Mouse (Mus musculus): ENCODE data around the gene Ccdc22. TPM values are rescaled to one million over a fixed set of nuclear protein-coding genes. Genes with fewer than 3 reads are reported as not detected.

The Ccdc22 gene
- polyA plus RNA-seq (2015; fragmentation: Illumina TruSeq; extraction: RNeasy Lipid Tissue Mini Kit (QIAGEN cat#74804); ENCODE audit: low read depth, low replicate concordance), result 26.3 TPM

GRCm38 (mm10) chrX:7604879-7605574 is at the start of gene Ccdc22:
Gene Ccdc22 (minus strand): TSS chrX:7605517.

GRCm38 (mm10) chrX:7638401-7639091 is 33.2 kb upstream of the Ccdc22 start, which contains the start of gene Syp:
Gene Syp (plus strand): TSS chrX:7638471.

GRCm38 (mm10) chrX:7606783-7607182 is 1.5 kb upstream of the Ccdc22 start, which contains the start of gene Cacna1f:
Gene Cacna1f (plus strand): TSS chrX:7607083.

GRCm38 (mm10) chrX:7574087-7574884 is 31.0 kb downstream of the Ccdc22 start, which contains the start of gene Ppp1r3f:
Gene Ppp1r3f (minus strand): TSS chrX:7574283.

GRCm38 (mm10) chrX:7573176-7574086 is 31.9 kb downstream of the Ccdc22 start, which contains the start of gene Foxp3:
Gene Foxp3 (plus strand): TSS chrX:7573644.

Other genes starting within 250 kb of the Ccdc22 start
- gene Usp27x, start 229.7 kb downstream of the Ccdc22 start, polyA plus RNA-seq (2015; fragmentation: Illumina TruSeq; extraction: RNeasy Lipid Tissue Mini Kit (QIAGEN cat#74804); ENCODE audit: low read depth, low replicate concordance), result 8.7 TPM
- not detected for gene Foxp3, start 31.9 kb downstream of the Ccdc22 start, polyA plus RNA-seq (2015; fragmentation: Illumina TruSeq; extraction: RNeasy Lipid Tissue Mini Kit (QIAGEN cat#74804); ENCODE audit: low read depth, low replicate concordance)
- 17.3 TPM for gene Ppp1r3f, start 31.2 kb downstream of the Ccdc22 start, polyA plus RNA-seq (2015; fragmentation: Illumina TruSeq; extraction: RNeasy Lipid Tissue Mini Kit (QIAGEN cat#74804); ENCODE audit: low read depth, low replicate concordance)
- 0.07 TPM for gene Cacna1f, start 1.6 kb upstream of the Ccdc22 start, polyA plus RNA-seq (2015; fragmentation: Illumina TruSeq; extraction: RNeasy Lipid Tissue Mini Kit (QIAGEN cat#74804); ENCODE audit: low read depth, low replicate concordance)
- gene Syp, start 33.0 kb upstream of the Ccdc22 start, polyA plus RNA-seq (2015; fragmentation: Illumina TruSeq; extraction: RNeasy Lipid Tissue Mini Kit (QIAGEN cat#74804); ENCODE audit: low read depth, low replicate concordance), result 1,230 TPM
- 2.5 TPM for gene Prickle3, start 51.7 kb upstream of the Ccdc22 start, polyA plus RNA-seq (2015; fragmentation: Illumina TruSeq; extraction: RNeasy Lipid Tissue Mini Kit (QIAGEN cat#74804); ENCODE audit: low read depth, low replicate concordance)
- gene Plp2, start 65.9 kb upstream of the Ccdc22 start, polyA plus RNA-seq (2015; fragmentation: Illumina TruSeq; extraction: RNeasy Lipid Tissue Mini Kit (QIAGEN cat#74804); ENCODE audit: low read depth, low replicate concordance), result 11.6 TPM
- gene Magix, start 75.7 kb upstream of the Ccdc22 start, polyA plus RNA-seq (2015; fragmentation: Illumina TruSeq; extraction: RNeasy Lipid Tissue Mini Kit (QIAGEN cat#74804); ENCODE audit: low read depth, low replicate concordance), result 0.33 TPM
- gene Gpkow, start 91.6 kb upstream of the Ccdc22 start, polyA plus RNA-seq (2015; fragmentation: Illumina TruSeq; extraction: RNeasy Lipid Tissue Mini Kit (QIAGEN cat#74804); ENCODE audit: low read depth, low replicate concordance), result 41.6 TPM
- gene Wdr45, start 108.8 kb upstream of the Ccdc22 start, polyA plus RNA-seq (2015; fragmentation: Illumina TruSeq; extraction: RNeasy Lipid Tissue Mini Kit (QIAGEN cat#74804); ENCODE audit: low read depth, low replicate concordance), result 61.8 TPM
- gene Gm45208, start 116.7 kb upstream of the Ccdc22 start, polyA plus RNA-seq (2015; fragmentation: Illumina TruSeq; extraction: RNeasy Lipid Tissue Mini Kit (QIAGEN cat#74804); ENCODE audit: low read depth, low replicate concordance), result not detected
- 124 TPM for gene Praf2, start 122.9 kb upstream of the Ccdc22 start, polyA plus RNA-seq (2015; fragmentation: Illumina TruSeq; extraction: RNeasy Lipid Tissue Mini Kit (QIAGEN cat#74804); ENCODE audit: low read depth, low replicate concordance)
- gene Ccdc120, start 145.4 kb upstream of the Ccdc22 start, polyA plus RNA-seq (2015; fragmentation: Illumina TruSeq; extraction: RNeasy Lipid Tissue Mini Kit (QIAGEN cat#74804); ENCODE audit: low read depth, low replicate concordance), result 6.7 TPM
- 24.9 TPM for gene Tfe3, start 157.0 kb upstream of the Ccdc22 start, polyA plus RNA-seq (2015; fragmentation: Illumina TruSeq; extraction: RNeasy Lipid Tissue Mini Kit (QIAGEN cat#74804); ENCODE audit: low read depth, low replicate concordance)
- 88.6 TPM for gene Gripap1, start 184.2 kb upstream of the Ccdc22 start, polyA plus RNA-seq (2015; fragmentation: Illumina TruSeq; extraction: RNeasy Lipid Tissue Mini Kit (QIAGEN cat#74804); ENCODE audit: low read depth, low replicate concordance)
- gene Kcnd1, start 216.8 kb upstream of the Ccdc22 start, polyA plus RNA-seq (2015; fragmentation: Illumina TruSeq; extraction: RNeasy Lipid Tissue Mini Kit (QIAGEN cat#74804); ENCODE audit: low read depth, low replicate concordance), result 6.4 TPM
- gene Otud5, start 235.8 kb upstream of the Ccdc22 start, polyA plus RNA-seq (2015; fragmentation: Illumina TruSeq; extraction: RNeasy Lipid Tissue Mini Kit (QIAGEN cat#74804); ENCODE audit: low read depth, low replicate concordance), result 71.5 TPM

Measured in brain, adult 10 weeks (tissue).